Mouse (Mus musculus): ENCODE data around the gene Rundc1.
"Not testable (repeated sequence)": the region's sequence is repeated elsewhere in the genome, so short reads cannot be mapped to it uniquely, and the experiment has no call there.

Rundc1 gene

DNA sequence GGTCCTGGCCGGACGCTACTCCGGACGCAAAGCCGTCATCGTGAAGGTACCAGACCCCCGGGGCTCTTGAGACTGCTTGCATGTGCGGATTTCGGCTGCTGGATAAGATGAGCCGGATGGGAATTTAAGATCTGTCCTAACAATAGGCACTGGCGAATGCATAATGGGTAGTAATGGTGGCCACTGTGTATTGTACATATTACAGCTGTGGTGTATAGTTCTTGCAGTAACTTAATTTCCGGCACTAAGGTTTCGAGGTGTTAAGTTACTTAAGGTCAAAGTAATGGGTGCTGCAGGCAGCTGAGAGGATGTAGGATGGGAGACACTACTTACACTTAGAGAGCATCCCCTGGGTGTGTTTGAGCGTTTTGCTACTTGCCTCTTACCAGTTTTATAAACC lies 17.9 kb downstream of the Rundc1 start:
- DNase-seq (ENCODE audit: low spot score): no peak

DNA sequence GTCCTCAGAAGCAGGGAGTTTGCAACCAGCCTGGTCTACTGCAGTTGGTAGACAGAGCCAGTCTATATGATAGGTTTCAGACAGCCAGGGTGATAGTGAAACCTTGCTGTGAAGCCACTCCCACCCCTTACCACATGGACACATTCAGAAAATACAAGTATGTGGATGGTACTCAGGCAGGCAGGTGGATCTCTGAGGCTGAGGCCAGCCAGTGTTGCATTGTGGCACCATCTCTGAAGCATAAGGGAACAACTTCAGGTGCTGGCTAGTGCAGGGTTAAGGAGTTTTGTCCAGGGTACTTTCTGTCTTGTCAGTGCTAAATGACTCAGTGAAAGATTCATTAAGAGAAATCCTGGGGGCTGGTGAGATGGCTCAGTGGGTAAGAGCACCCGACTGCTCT lies 21.4 kb downstream of the Rundc1 start:
- DNase-seq (ENCODE audit: low spot score): no peak

DNA sequence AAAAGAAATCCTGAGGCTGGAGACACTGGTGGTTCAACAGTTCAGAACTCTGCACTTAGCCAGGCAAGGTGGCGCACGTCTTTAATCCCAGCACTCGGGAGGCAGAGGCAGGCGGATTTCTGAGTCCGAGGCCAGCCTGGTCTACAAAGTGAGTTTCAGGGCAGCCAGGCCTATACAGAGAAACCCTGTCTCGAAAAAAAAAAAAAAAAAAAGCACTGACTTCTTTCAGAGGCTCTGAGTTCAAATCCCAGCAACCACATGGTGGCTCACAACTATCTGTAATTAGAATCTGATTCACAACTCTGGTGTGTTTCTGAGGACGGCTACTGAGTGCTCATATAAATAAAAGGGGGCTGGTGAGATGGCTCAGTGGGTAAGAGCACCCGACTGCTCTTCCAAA lies 22.0 kb downstream of the Rundc1 start:
- not testable (repeated sequence) for DNase-seq (ENCODE audit: low spot score)

DNA sequence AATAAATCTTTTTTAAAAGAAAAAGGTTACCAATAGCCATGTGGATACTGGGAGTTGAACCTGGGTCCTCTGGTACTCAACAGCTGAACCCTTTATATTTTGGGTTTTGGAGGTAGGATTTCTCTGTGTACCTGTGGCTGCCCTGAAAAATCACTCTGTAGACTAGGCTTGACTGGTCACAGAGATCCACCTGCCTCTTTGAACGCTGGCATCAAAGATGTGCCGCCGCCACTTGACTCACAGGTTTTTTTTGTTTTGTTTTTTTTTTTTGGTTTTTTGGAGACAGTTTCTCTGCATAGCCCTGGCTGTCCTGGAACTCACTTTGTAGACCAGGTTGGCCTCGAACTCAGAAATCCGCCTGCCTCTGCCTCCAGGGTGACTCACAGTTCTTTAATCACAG lies 22.9 kb downstream of the Rundc1 start:
- DNase-seq (ENCODE audit: low spot score): no peak

DNA sequence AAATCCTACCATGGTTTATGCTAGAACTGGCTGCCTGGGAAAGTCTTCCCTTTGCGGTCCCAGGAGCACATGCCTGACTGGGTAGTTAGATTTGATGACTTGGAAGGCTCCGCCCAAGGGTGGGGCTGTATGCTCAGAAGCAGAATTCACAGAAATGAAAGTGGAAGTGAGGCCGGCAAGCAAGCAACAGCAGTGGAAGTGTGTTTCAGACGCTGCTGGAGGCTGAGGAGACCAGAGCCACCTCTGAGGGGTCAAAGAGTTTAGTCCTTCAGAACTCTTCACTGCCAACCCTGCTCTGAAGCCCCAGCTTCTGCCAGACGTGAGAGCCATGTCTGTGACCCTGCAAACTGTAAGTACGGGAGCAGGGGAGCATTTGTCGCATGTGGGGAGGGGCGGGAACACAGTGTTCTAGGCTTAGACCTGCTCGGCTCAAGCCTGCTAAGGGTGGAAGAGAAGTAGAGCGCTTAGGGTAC lies 23.4 kb downstream of the Rundc1 start, which contains the start of gene Ifi35:
Ifi35 (plus strand) TSS at position 134 of the 473 bp plus-strand sequence.
- DNase-seq (ENCODE audit: low spot score): peak; percentile 92

DNA sequence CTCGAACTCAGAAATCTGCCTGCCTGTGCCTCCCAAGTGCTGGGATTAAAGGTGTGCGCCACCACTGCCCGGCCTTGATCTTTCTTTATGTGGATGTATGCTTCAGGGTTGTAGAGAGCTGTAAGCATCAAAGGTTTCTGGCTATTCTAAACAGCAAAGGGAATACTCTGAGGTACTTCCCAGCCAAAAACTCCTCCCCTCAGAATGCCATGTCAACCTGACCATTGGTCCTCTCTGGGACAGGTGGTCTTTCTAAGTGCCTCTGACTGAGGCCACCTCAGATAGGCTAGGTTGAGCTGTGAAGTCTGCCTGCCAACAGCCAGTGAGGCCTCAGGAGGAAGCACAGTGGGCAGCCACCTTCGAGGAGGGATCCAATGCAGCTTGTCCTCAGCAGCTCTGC lies 24.0 kb downstream of the Rundc1 start:
- no peak for DNase-seq (ENCODE audit: low spot score)

DNA sequence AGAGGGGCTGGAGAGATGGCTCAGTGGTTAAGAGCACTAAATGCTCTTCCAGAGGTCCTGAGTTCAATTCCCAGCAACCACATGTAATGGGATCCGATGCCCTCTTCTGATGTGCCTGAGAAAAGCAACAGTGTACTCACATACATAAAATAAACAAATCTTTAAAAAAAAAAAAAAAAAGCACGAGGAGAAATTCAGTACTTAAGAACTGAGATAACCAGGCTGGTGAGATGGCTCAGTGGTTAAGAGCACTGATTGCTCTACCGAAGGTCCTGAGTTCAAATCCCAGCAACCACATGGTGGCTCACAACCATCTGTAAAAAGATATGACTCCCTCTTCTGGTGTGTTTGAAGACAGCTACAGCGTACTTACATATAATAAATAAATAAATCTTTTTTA lies 24.7 kb downstream of the Rundc1 start:
- not testable (repeated sequence) for DNase-seq (ENCODE audit: low spot score)

DNA sequence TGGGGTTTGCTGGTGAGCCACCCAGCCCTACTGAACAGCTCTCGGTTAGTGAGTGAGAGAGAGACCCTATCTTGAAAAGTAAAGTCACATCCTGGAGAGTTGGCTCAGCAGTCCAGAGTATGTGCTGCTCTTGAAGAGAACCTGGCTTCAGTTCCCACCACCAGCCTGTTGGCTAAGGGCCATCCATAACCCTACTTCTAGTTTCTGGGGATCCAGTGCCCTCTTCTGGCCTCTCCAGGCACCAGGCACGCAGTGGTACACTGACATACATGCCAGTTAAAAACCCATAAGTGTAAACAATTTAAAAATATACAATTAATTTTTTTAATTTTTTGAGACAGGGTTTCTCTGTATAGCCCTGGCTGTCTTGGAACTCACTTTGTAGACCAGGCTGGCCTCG lies 25.5 kb downstream of the Rundc1 start:
- no peak for DNase-seq (ENCODE audit: low spot score)

DNA sequence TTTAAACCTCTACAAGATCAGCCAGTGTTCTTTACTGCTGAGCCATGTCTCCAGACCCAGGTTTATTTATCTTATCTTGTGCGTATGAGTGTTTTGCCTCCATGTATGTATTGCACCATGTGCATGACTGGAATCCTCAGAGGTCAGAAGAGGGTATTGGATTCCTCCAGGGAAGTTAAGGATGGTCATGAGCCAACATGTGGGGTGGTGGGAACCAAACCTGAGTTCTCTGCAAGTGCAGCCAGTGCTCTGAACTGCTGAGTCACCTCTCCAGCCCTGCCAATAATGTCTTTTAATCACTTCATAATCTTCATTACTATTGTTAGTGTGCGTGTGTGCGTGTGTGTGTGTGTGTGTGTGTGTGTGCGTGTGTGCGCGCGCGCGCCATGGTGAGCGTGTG lies 26.7 kb downstream of the Rundc1 start:
- DNase-seq (ENCODE audit: low spot score): no peak

DNA sequence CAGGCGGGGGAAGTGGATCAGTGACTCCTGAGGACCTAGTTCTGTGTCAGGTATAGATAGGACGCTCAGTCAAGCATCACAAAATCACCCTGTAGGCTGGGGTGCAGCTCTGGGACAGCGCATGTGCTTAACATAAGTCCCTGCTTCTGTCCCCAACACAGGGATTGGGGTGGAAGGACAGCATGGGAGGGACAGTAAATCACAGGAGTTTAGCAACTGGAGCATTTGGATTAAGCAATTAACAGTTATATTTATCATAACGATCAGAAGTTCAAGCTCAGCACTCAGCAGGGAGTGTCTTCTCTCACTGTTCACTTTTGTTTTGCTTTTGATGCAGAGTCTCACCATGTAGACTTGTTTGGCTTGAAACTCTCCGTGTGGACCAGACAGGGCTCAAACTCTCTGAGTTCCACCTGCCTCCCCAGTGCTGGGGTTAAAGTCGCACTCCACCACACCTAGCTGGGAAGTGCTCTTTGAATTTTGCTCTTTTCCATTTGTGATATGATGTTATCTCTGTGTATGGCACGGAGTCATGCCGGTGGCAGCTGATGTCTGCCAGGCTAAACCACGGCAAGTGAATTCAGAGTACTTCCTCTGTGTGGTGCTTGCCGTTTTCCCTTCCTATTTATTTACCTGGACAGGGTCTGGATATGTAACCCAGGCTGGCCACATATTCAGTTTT lies 27.3 kb downstream of the Rundc1 start:
- no peak for DNase-seq (ENCODE audit: low spot score)

DNA sequence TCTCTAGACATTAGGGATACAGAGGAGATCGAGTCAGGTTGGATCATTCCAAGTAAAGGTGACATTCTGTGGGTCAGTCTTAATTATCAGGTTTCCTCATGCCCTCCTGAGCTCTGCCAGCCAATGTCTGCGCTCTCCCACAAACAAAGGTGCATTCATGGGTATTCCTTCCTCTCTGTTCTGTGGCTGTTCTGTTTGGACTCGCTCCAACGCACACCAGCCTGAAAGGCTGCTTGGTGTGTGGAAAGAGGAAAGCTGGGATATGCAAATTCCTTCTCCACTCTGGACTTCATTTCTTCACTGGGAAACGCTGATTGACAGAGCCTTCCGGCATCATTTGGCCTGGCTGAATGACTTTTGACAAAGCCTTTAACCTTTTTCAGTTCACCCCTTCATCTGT lies 29.8 kb downstream of the Rundc1 start:
- no peak for DNase-seq (ENCODE audit: low spot score)

DNA sequence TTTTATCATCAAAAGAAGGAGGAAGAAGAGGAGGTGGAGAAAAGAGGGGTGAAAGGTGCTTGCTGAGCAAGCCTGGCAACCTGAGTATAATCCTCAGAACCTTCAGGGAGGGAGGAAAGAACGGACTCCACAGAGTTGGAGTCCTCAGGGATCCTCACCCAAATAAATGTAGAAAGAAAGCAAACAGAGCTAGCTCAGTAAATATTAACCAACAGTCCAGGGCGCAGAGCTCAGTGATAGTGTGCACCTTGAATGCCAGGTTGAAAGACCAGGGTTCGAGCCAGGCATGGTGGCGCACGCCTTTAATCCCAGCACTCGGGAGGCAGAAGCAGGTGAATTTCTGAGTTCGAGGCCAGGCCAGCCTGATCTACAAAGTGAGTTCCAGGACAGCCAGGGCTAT lies 30.7 kb downstream of the Rundc1 start:
- no peak for DNase-seq (ENCODE audit: low spot score)

DNA sequence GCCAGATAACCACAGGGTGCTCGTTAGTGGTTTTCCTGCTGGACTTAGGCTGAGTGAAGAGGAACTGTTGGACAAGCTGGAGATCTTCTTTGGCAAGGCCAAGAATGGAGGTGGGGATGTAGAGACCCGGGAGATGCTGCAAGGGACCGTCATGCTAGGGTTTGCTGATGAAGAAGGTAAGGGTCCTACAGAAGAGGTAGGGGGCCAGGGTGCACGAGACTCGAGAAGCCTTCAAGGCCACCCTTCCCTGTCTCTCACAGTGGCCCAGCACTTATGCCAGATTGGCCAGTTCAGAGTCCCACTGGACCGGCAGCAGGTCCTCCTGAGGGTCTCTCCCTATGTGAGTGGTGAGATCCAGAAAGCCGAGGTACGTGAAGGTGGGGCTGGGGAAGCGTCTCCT lies 32.7 kb downstream of the Rundc1 start:
- no peak for DNase-seq (ENCODE audit: low spot score)

DNA sequence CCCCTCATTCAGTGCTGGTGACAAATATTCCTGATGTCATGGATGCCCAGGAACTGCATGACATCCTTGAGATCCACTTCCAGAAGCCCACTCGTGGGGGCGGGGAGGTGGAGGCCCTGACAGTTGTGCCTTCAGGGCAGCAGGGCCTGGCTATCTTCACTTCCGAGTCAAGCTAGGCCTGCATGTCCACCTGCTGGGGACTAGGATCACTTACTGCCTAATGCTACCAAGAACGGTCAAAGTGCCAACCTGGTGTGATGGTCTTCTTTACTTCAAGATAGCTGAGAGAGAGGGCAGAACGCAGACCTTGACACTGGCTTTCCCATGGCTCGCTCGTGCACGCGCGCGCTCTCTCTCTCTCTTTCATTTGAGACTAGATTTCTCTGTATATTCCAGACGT lies 33.3 kb downstream of the Rundc1 start:
- no peak for DNase-seq (ENCODE audit: low spot score)

DNA sequence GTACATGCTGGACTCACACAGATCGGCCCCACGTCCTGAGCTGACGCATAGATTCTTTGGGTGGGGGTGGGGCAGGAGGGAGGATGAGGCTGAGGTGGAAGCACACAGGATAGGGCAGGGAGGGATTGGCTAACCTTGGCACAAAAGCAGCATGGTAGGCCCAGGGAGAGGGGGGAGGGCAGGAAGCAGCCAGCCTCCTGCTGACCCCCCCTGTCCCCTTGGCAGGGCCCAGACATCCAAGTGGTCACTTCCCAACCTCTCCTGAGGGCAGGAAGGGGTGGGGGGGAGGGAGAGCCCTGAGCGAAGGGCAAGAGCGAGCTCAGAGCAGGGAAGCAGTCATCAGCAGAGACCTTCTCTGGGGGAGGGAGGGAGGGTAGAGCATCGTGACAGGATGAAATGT lies 34.8 kb downstream of the Rundc1 start:
- no peak for DNase-seq (ENCODE audit: low spot score)

DNA sequence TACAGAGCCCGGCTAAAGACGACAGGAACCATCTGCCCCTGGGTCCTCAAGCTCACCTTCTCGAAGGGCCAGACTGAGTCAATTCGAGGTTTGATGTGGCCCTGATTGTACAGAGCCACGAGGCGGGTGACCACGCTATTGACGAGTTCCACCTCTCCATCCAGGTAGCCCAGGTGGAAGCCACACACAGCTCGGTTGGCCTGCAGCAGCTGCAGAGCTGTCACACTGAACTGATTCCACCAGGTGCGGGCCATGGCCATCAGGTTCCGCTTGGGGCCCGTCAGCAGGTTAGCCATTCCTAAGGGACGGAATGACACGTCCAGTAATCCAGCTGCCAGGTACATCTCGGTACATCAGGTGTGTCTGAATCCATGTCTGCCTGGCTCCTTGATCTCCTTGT lies 35.4 kb downstream of the Rundc1 start:
- DNase-seq (ENCODE audit: low spot score): no peak

DNA sequence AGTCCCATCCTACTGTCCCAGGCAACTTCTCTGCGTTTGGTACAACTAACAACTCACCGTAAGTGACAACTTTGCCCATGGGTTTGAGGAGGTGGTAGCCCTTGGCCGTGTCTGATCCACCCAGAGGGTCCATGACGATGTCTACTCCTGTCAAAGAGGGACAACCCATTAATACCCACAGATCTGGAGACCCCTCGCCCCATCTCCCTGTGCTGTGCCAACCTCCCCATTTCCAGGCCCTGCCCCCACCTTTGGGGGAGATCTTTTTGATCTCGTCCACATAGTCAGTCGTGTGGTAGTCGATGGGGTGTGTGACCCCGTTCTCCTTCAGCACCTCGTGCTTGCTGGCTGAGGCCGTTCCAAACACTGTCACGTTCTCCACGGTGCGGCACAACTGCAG lies 37.3 kb downstream of the Rundc1 start:
- DNase-seq (ENCODE audit: low spot score): no peak

DNA sequence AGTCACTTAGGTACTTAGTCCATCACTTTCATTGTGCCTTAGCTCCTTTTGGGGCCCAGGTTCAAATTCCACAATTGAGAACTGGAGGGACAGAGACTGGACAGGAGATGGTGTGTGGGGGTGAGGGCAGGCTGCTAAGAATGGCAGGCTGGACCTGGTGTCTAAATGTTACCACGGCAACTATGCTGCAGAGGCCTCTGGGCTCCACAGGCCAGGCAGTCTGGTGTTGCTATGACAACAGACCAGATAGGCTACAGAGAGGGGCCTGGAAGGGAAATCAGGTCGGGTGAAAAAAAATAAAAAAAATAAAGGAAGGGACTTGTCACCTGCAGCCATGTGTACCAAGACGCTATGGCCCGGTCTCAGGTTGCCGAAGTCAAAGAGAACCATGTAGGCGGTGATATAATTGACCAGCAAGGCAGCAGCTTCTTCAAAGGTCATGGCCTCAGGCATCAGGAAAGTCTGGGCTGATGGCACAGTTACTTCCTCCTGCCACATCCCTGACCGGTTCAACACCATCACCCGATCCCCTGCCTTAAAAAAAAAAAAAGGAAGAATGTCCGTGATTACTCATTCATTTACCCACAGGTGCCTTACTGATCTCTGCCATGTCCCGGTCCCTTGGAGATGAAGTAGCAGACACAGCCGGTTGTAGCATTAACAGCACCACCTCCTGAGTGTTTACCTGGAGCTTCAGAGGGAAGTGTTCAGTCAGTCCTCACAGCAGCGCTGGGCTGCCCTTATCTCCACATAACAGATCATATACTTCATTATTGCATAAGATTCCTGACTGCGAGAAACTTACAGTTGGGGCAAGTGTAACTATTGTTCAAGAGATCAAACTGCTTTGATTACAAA lies 37.9 kb downstream of the Rundc1 start:
- DNase-seq (ENCODE audit: low spot score): no peak

DNA sequence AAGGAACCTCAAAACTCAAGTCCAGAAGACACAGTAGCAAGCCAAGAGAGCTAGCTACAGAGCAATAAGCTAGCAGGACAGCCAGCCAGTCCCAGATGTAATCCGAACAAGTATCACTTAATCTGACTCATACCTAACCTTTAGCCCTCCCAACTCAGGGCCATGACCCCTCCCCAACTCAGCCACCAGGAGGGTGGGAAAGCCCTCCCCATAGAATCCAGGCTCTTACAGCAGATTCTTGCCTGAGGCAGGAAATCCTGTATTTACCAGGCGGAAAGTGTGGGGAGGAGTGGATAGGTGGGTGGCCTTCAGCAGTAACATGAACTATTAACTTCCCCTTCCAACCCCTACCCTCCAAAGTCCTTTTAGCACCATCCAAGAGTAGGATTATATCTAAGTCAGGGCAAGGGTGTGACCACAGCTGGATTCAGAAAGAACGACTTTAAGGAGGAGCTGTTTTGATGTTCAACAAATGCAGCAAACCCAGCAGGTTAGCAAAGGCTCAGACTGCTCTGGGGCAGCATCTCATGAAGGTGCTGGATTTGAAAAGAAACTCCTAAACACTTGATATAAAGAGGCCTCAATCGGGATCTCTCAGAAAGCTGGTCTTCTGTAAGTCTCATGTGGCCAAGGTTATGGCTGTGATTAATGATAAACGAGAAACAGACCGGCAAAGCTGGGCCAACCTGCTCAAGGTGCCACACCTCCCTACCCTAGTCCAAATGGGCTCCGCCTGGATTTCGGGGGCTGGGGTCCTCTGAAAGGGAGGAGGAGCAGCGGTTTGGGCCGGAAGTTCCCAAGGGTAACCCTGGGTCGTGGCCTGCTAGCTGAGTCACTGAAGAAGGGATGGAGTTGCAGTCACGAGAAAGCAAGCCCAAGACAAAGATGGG lies 39.6 kb downstream of the Rundc1 start, which contains the start of gene Rnd2:
Rnd2 (plus strand) TSS at position 789 of the 890 bp plus-strand sequence.
- peak; percentile 64 for DNase-seq (ENCODE audit: low spot score)

DNA sequence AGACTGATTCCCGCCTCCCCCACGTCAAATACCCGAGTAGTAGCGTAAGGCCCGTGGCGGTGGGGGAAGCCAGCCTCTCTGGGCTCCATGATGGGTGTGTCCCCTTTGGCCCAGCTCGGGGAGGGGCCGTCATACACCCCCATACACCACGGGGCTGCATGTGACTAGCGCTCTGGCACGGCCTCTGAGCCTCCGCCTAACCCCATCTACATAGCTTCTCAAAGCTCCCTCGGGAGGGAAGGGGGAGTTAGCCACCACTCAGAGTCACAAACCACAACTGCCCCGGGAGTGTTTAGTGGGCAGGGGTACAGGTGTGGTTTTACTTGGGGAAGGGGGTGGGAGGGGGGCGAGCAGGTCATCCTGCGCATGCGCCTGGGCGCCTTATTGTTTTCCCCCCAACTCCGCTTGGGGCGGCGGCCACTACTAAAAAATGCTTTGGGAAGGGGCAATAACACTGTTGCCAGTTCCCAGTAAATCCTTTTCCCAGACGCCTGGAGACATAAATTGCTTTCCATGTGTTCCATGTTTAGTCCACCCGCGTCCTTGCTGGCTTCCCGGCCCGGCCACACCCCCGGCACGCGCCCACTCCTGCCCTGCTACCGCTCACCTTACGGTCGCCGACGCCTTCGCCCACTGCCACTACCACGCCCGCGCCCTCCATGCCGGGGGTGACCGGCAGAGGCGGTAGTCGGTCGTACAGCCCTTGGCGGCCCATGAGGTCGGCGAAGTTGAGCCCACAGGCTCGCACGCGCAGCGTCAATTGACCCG lies 40.4 kb downstream of the Rundc1 start:
- peak; percentile 71 for DNase-seq (ENCODE audit: low spot score)

DNA sequence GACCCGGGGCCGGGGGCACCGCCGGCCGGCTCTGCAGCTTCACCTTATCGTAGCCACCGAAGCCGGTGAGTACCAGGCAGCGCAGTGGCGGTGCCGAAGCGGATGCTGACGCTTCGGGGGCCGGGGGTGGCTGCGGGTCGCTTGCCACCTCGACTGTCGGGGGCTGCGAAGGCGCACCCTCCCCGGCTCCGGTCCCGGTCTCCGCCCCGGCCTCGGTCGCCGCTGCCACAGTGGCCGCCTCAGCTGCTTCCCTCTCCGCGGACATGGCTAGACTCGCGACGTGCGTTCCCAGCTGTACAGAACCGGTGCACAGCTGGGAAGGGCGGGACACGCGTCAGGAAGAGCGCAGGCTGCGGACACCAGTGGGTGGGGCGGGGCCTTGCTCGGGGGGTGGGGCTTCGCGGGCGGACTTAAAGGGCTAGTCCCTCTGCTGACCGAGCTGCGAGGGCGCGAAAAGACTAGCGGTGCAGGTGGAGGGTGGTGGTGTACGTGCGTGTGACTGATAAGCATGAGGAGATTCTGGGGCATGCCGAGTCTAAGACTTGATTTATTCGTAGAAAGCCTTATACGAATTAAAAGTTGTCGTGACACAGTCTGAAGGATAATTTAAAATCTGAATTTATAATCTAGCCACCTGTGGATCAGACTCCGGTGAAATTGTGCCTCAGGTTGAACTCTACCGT lies 41.1 kb downstream of the Rundc1 start, which contains the start of gene Vat1:
Vat1 (minus strand) TSS at position 362 of the 683 bp plus-strand sequence.
- peak; percentile 67 for DNase-seq (ENCODE audit: low spot score)

Data from lung, postnatal 25 days (tissue).